Mouse (Mus musculus) kidney, embryonic 14.5 days (tissue): ENCODE measurements at regions not wholly inside any gene's neighbourhood (a gene's known extent, or its start where the extent isn't known, plus 50 kb on each side); places are given as distances from the start of the nearest gene placed in this dataset.

ENCODE experiments used
- ATAC-seq: fragments of 200-750 bp; cut with Nextera tagmentation; 2 replicates; pipeline ENCODE4 v1.8.0; 2017; ENCODE audit warnings: moderate number of reproducible peaks, mild to moderate bottlenecking, moderate TSS enrichment, moderate library complexity; ENCODE audit not compliant: low FRiP score, low TSS enrichment
- H3K27ac ChIP-seq: fragments of 300-500 bp; sonication (generic); 2 replicates; pipeline ENCODE4 v1.5.1; 2014; ENCODE audit warnings: low read depth, mild to moderate bottlenecking, low read length, moderate library complexity, mixed read lengths
- H3K27me3 ChIP-seq: fragments of 300-500 bp; sonication (generic); 2 replicates; pipeline ENCODE4 v1.6.1; 2014; ENCODE audit warnings: mild to moderate bottlenecking, low read length; ENCODE audit not compliant: control insufficient read depth, insufficient read depth
- H3K36me3 ChIP-seq: fragments of 300-500 bp; sonication (generic); 2 replicates; pipeline ENCODE4 v1.6.1; 2014; ENCODE audit warnings: low read length, mixed read lengths; ENCODE audit not compliant: control insufficient read depth, insufficient read depth
- H3K4me1 ChIP-seq: fragments of 300-500 bp; sonication (generic); 2 replicates; pipeline ENCODE4 v1.6.1; 2014; ENCODE audit warnings: low read length, mixed read lengths; ENCODE audit not compliant: control insufficient read depth, insufficient read depth
- H3K4me2 ChIP-seq: fragments of 300-500 bp; sonication (generic); replicated peaks from 2 replicates; pipeline ENCODE4 v1.6.1; 2014; ENCODE audit warnings: low read depth, mild to moderate bottlenecking, low read length
- H3K4me3 ChIP-seq: fragments of 300-500 bp; sonication (generic); 2 replicates; pipeline ENCODE4 v1.5.1; 2014; ENCODE audit warnings: mild to moderate bottlenecking, low read length
- H3K9ac ChIP-seq: fragments of 300-500 bp; sonication (generic); 2 replicates; pipeline ENCODE4 v1.6.1; 2014; ENCODE audit warnings: low read depth, mild to moderate bottlenecking, low read length, moderate library complexity
- H3K9me3 ChIP-seq: fragments of 300-500 bp; sonication (generic); 2 replicates; pipeline ENCODE4 v1.6.1; 2016; ENCODE audit warnings: low read length; ENCODE audit not compliant: control insufficient read depth
- WGBS: fragments of 180-500 bp; shearing (Covaris S2); extraction: QIAGEN DNeasy Blood & Tissue Kit; methylation state at CpG from one replicate; pipeline ENCODE4 v1.1.7; 2014; 5-methylcytosine and 5-hydroxymethylcytosine counted together

DNA sequence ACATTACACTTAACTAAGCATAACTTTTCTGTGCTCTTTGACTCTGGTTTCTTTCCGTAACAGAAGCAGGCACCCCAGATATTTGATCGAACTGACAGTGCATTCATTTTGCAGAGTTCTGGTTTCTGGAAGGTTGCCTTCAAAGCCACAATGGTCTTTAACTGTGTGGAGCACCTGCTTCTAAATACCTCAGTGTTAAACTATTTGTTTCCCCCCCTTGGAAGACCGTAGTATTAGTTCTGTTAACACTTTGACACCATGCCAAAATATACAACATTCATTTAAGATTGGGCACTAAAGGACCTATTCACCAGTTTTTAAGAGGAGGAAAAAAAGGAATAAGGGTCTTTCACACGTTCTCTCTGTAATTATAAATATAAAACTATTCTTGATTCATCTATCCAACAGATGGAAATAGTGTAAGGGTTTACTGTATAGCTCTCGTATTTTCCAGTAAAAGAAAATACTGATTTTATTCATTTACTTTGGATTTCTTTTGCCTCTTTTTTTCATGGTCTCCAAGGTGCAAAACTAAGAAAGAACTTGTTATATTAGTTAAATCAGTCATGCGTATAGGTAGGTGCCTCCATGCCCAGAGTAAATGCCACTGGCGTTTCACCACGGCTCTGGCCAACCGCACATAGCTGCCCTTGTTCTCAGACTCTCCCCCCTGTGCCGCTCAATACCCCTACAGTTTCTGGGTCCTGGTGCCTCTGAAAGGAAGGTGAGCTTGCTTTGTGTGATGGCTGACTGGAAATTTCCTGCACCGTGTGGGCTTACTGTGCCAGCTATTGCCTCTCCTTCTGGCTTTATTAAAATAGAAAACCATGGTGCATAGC, 391.2 kb downstream of the Etnk1 start:
- Histone ChIP-seq H3K36me3 (no peaks in the 10 kb centered on the region), H3K4me3 (no peak overlapping the region), H3K4me2 (no peak overlapping the region), H3K9ac (no peak overlapping the region), H3K4me1 (no peaks in the 10 kb centered on the region), H3K27me3 (no peaks in the 10 kb centered on the region), H3K9me3 (no peaks in the 10 kb centered on the region), H3K27ac (no peak overlapping the region)
- no peak for ATAC-seq
- WGBS = 76% methylated on average over 11 of the region's 11 CpGs

DNA sequence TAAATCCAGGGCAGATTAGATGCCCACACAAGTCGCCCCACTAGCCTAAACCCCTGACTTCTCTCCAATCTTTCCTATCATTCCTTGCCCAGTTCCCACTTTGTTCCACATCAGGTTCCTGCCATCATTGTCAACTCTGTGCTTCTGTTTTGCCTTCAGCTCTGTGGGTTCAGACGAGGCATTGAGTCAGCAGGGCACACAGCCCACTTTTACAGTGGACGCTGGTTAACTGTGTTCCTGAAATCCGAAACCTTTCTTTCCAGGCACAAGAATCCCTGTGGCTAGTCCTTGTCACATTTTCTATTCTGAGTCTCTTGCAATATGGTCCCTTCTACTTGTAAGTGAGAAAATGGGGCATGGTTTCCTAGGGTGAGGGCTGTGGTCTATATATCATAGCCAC, 392.3 kb downstream of the Etnk1 start:
- Histone ChIP-seq H3K4me2 (no peak overlapping the region), H3K27ac (no peak overlapping the region), H3K4me3 (no peak overlapping the region), H3K27me3 (no peaks in the 10 kb centered on the region), H3K36me3 (no peaks in the 10 kb centered on the region), H3K9me3 (no peaks in the 10 kb centered on the region), H3K9ac (no peak overlapping the region), H3K4me1 (no peaks in the 10 kb centered on the region)
- 52% methylated on average over 4 of the region's 4 CpGs for WGBS
- no peak for ATAC-seq

DNA sequence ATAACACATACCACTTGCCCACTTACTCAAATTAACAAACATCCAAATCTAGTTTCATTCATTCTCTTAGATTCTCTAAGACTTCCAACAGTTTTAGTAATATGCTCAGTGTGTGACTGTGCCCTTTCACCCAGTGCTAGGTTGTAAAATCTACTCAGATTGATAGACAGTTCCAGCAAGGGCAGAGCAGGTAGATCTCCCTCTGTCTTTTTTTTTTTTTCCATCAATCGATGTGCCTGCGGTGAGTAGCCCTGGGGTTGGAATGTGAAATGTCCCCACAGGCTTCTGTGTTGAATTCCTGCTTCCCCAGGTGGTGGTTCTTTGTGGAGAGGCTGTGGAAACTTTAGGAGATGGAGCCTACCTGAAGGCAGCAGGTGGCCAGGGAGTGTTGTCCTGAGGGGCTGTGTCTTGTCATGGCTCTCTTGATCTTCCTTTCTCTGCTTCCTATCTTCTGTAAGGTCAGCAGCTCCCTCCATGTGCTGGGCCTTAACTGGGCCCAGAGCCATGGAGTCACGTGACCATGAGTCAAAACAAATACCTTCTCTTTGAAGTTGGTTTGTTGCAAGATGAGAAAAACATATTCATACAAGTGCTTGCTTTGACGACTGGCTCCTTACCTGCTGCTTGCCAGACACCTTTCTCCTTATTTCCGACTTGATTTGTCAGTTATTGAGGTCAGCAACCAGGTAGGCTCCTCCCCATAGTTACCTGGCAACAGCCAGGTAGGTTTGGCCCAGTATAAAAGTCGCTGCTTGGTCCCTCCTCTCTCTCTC, 394.5 kb downstream of the Etnk1 start:
- H3K9me3 ChIP-seq = no peaks in the 10 kb centered on the region
- H3K4me2 ChIP-seq = no peak overlapping the region
- no peaks in the 10 kb centered on the region for H3K27me3 ChIP-seq
- no peak for ATAC-seq
- 66% methylated on average over 6 of the region's 6 CpGs for WGBS
- no peak overlapping the region for H3K9ac ChIP-seq
- H3K27ac ChIP-seq = no peak overlapping the region
- H3K36me3 ChIP-seq = no peaks in the 10 kb centered on the region
- no peak overlapping the region for H3K4me3 ChIP-seq
- H3K4me1 ChIP-seq = no peaks in the 10 kb centered on the region

DNA sequence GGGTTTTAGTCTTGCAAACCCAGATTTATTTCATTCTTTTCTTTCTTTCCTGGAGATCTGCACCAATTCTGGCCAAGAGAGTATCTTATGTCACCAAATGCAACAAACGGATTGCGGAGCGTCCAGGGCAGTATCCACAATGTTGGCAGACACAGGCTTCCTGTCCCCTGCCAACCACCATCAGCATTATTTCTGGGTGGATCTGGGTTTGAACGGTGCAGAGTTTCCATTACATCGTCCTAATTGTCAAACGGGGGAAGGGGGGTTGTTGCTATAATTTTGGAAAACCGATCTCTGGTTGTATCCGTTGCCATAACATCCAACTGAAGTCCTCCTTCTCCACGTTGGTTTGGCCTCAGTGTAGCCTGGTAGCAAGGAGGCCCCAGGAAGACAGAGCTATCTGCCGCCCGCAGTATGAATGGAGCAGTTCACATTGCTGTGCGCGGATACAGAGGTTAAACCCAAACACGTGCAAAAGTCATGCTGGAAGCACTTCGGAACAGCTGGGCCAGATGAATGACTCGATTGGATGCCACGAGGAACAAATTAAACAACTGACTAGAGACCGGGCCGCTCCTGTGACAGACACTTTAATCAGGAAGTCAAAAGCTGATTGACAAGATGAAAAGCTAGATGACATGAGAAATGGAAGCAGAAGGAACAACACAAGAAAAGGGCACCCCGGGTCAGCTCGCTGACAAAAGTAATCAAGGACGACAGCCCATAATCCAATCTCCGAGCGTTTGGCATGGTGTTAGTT, 404.5 kb downstream of the Etnk1 start:
- ATAC-seq = no peak
- 85% methylated on average over 24 of the region's 24 CpGs for WGBS
- H3K4me1 ChIP-seq = no peaks in the 10 kb centered on the region

DNA sequence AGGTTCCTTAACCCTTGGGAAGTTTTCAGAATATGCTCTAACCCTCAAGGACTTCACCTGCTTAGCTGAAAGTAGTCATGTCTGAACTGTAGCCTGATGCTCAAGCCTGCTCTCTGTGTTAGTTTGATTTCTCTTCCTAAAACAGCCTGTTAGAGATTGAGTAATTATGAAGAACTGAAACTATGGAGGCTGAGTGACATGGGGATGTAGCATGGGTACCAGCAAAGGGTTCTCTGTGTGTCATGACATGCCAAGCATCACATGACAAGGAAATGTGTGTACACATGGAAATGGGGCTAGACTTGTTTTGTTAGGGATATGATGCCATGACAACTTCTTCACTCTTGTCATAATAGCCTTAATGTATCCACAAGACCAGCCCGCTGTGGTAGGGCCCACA, 412.2 kb downstream of the Etnk1 start:
- Histone ChIP-seq H3K4me2 (no peak overlapping the region), H3K4me1 (no peaks in the 10 kb centered on the region), H3K36me3 (no peaks in the 10 kb centered on the region), H3K27ac (no peak overlapping the region), H3K27me3 (no peaks in the 10 kb centered on the region), H3K4me3 (no peak overlapping the region), H3K9ac (no peak overlapping the region), H3K9me3 (no peaks in the 10 kb centered on the region)
- WGBS = 97% methylated on average over 1 of the region's 1 CpGs
- no peak for ATAC-seq

More for the DNA sequence above, 404.5 kb downstream of the Etnk1 start:
- Histone ChIP-seq H3K9me3 (no peaks in the 10 kb centered on the region), H3K36me3 (no peaks in the 10 kb centered on the region), H3K9ac (no peak overlapping the region), H3K4me2 (no peak overlapping the region), H3K27me3 (no peaks in the 10 kb centered on the region), H3K4me3 (no peak overlapping the region), H3K27ac (no peak overlapping the region)

DNA sequence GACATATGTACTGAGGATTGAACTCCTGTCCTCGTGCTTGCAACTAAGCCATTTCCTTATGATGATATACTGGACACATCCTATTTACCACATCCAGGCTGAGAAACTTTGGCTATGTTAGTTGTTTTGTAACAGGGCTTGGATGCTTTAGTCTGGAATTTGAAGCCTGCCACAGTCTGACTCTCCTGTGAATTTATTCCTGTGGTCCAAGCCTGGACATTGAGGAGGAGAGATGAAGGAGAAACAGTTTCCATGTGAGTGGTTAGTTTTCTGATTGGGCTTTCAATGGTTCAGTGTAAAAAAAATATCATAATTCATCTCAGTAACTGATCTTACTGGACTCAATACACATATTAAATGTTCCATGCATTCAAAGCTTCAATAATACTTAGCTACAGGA, 422.6 kb downstream of the Etnk1 start:
- H3K4me2 ChIP-seq = no peak overlapping the region
- no peak for ATAC-seq
- no peaks in the 10 kb centered on the region for H3K9me3 ChIP-seq
- H3K4me3 ChIP-seq = no peak overlapping the region
- H3K27ac ChIP-seq = no peak overlapping the region
- no peak overlapping the region for H3K9ac ChIP-seq
- no peaks in the 10 kb centered on the region for H3K36me3 ChIP-seq
- 68% methylated on average over 1 of the region's 1 CpGs for WGBS
- H3K27me3 ChIP-seq = no peaks in the 10 kb centered on the region
- no peaks in the 10 kb centered on the region for H3K4me1 ChIP-seq

DNA sequence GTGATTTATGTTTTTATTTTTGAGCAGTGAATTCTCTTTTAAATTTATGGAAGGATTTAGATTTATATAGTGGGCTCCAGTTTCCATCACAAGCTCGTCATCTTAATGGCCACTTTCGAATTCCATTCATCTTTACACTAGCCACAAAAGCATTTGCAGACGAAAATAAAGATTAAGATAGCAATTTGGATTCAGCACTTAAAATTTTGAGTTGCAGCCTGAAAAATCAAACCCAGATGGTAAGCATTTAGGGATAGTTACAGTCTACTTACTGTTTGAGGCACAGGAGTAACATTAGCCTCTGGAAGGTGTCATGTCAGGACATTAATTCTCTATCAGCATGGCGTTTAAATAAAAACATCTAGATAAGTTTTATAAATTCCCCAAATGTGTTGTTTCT, 423.2 kb downstream of the Etnk1 start:
- WGBS = 58% methylated on average over 4 of the region's 4 CpGs
- no peak overlapping the region for H3K4me3 ChIP-seq
- no peak overlapping the region for H3K4me2 ChIP-seq
- no peaks in the 10 kb centered on the region for H3K4me1 ChIP-seq
- H3K9ac ChIP-seq = no peak overlapping the region
- ATAC-seq = no peak
- H3K36me3 ChIP-seq = no peaks in the 10 kb centered on the region
- H3K27me3 ChIP-seq = no peaks in the 10 kb centered on the region
- no peak overlapping the region for H3K27ac ChIP-seq
- no peaks in the 10 kb centered on the region for H3K9me3 ChIP-seq

DNA sequence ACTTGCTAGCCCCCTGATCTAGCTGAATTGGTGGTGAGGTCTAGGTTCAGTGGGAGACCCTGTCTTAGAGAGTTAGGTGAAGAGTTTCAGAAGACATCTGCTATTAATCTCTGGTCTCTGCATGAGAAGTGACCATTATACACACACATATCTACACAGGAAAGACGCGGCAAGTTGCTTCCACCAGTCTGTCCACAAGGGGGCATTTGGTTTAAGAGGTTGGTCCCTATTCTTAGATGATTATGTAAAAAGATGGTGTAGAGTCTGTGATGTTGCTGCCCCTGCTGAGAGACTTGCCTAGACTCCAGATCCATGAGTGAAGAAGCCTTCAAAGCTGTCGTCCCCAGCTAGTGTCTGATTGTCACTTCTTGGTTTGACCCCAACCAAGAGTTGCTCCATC, 425.5 kb downstream of the Etnk1 start:
- Histone ChIP-seq H3K9ac (no peak overlapping the region), H3K9me3 (no peaks in the 10 kb centered on the region), H3K4me2 (no peak overlapping the region), H3K27me3 (no peaks in the 10 kb centered on the region), H3K4me1 (no peaks in the 10 kb centered on the region), H3K4me3 (no peak overlapping the region), H3K27ac (no peak overlapping the region), H3K36me3 (no peaks in the 10 kb centered on the region)
- 93% methylated on average over 3 of the region's 3 CpGs for WGBS
- no peak for ATAC-seq

DNA sequence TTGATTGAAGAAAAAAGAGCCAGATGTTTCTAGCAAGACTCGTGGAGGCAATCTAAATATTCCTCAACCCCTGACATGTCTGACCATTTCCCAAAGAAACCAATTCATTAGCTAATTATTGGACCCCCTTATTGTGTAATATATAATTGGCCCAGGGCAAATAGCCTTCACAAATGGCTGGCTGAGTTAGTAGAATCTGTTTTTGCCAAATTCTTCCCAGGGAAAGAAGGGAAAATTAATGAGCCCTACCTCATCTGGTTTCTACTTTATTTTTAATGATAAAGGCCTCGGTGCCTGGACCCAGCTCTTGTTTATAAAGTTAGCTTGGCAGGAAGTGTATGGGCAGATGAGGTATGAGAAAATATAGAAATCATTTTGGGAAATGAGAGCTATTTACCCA, 428.5 kb downstream of the Etnk1 start:
- Histone ChIP-seq H3K9ac (no peak overlapping the region), H3K4me1 (no peaks in the 10 kb centered on the region)
- ATAC-seq = no peak

More for the DNA sequence above, 428.5 kb downstream of the Etnk1 start:
- Histone ChIP-seq H3K27me3 (no peaks in the 10 kb centered on the region), H3K27ac (no peak overlapping the region), H3K9me3 (no peaks in the 10 kb centered on the region), H3K36me3 (no peaks in the 10 kb centered on the region), H3K4me3 (no peak overlapping the region), H3K4me2 (no peak overlapping the region)
- WGBS = 49% methylated on average over 2 of the region's 2 CpGs
